Mouse (Mus musculus) megakaryocyte-erythroid progenitor cell, adult 5-6 weeks (primary cell): Measurements from ENCODE around the gene Nisch. TPM values are rescaled to one million over a fixed set of nuclear protein-coding genes. Genes with fewer than 3 reads are reported as not detected.
A peak's percentile ranks its signal among the peaks of the same experiment; 100 is the strongest.

Experiments used
- ATAC-seq: replicated peaks from 2 replicates; pipeline ENCODE4 v1.8.0; 2016; ENCODE audit warnings: mild to moderate bottlenecking, inconsistent platforms; ENCODE audit not compliant: severe bottlenecking, poor library complexity, low FRiP score, low TSS enrichment
- total RNA-seq, 2 experiments: library from RNA; stranded (forward) in 1 of 2; stranded (reverse) in 1 of 2; fragments of 200-1000, 215-1000 nt in 1 of 2; fragments of >200 nt in 1 of 2; fragmentation: Nextera tagmentation in 1 of 2; gene quantifications; 2 replicates each; pipeline ENCODE4 v1.2.3; 2014 to 2017

The Nisch gene
- total RNA-seq, 2 experiments from 2014 or later, result 67.7 to 144 TPM

- ATAC-seq, result no peak
These were observed 10.2 kb upstream of the Nisch start for GRCm38 (mm10) chr14:31226978-31227377.

GRCm38 (mm10) chr14:31217666-31218065, 920 bp upstream of the Nisch start, which contains the start of gene Sema3g:
Sema3g (plus strand) TSS chr14:31217860.
- peak; percentile 88 for ATAC-seq

- peak; percentile 69 for ATAC-seq
These were observed 1.4 kb downstream of the Nisch start for GRCm38 (mm10) chr14:31215157-31216002.

- no peak for ATAC-seq
These were observed 2.1 kb downstream of the Nisch start for GRCm38 (mm10) chr14:31214684-31215083.

- no peak for ATAC-seq
These were observed 2.9 kb downstream of the Nisch start for GRCm38 (mm10) chr14:31213868-31214267.

GRCm38 (mm10) chr14:31212499-31212898, 4.2 kb downstream of the Nisch start:
- ATAC-seq, result no peak

- no peak for ATAC-seq
These were observed 4.9 kb downstream of the Nisch start for GRCm38 (mm10) chr14:31211854-31212253.

- no peak for ATAC-seq
These were observed 7.6 kb downstream of the Nisch start for GRCm38 (mm10) chr14:31209133-31209557.

- ATAC-seq, result no peak
These were observed 8.7 kb downstream of the Nisch start, which contains the start of gene Tnnc1 for GRCm38 (mm10) chr14:31208084-31208483. Tnnc1 (plus strand) TSS chr14:31208312.

GRCm38 (mm10) chr14:31207070-31207830, 9.5 kb downstream of the Nisch start:
- peak; percentile 58 for ATAC-seq

GRCm38 (mm10) chr14:31206472-31206981, 10.2 kb downstream of the Nisch start:
- peak; percentile 51 for ATAC-seq

- ATAC-seq, result peak; percentile 12; the same call in 1 of the 2 replicates
These were observed 10.9 kb downstream of the Nisch start for GRCm38 (mm10) chr14:31205562-31206467.

GRCm38 (mm10) chr14:31205244-31205561, 11.5 kb downstream of the Nisch start:
- no peak for ATAC-seq

- peak; percentile 56 for ATAC-seq
These were observed 11.9 kb downstream of the Nisch start for GRCm38 (mm10) chr14:31204844-31205243.

- no peak for ATAC-seq
These were observed 16.7 kb downstream of the Nisch start for GRCm38 (mm10) chr14:31200038-31200437.

GRCm38 (mm10) chr14:31199599-31199998, 17.1 kb downstream of the Nisch start:
- no peak for ATAC-seq

- peak; percentile 71 for ATAC-seq
These were observed 18.9 kb downstream of the Nisch start for GRCm38 (mm10) chr14:31197547-31198516.

GRCm38 (mm10) chr14:31195968-31196367, 20.8 kb downstream of the Nisch start:
- ATAC-seq, result 0 out of 2 replicates have a peak, but pooled peaks have one; percentile 59
